Mouse (Mus musculus) lung, postnatal 0 days (tissue): Measurements from ENCODE around the gene Pabpc6. TPM values are rescaled to one million over a fixed set of nuclear protein-coding genes. Genes with fewer than 3 reads are reported as not detected.

ENCODE experiments used
- ATAC-seq: fragments of 200-750 bp; cut with Nextera tagmentation; 2 replicates; pipeline ENCODE4 v1.8.0; 2017; ENCODE audit warnings: moderate library complexity
- DNase-seq: peaks from one replicate; pipeline ENCODE4 v3.0.0-alpha.2; 2016; ENCODE audit warnings: low spot score
- H3K27ac ChIP-seq: fragments of 300-500 bp; sonication (generic); 2 replicates; pipeline ENCODE4 v1.5.1; 2014; ENCODE audit warnings: antibody characterized with exemption, mild to moderate bottlenecking, low read length, mixed read lengths
- H3K27me3 ChIP-seq: fragments of 300-500 bp; sonication (generic); replicated peaks from 2 replicates; pipeline ENCODE4 v1.6.1; 2014; ENCODE audit warnings: low read length, mixed read lengths; ENCODE audit not compliant: insufficient read depth
- H3K36me3 ChIP-seq: fragments of 300-500 bp; sonication (generic); 2 replicates; pipeline ENCODE4 v1.6.1; 2014; ENCODE audit warnings: low read length, mixed read lengths; ENCODE audit not compliant: insufficient read depth
- H3K4me1 ChIP-seq: fragments of 300-500 bp; sonication (generic); 2 replicates; pipeline ENCODE4 v1.6.1; 2014; ENCODE audit warnings: antibody characterized with exemption, low read depth, low read length, mixed read lengths; ENCODE audit not compliant: insufficient read depth
- H3K4me2 ChIP-seq: fragments of 300-500 bp; sonication (generic); replicated peaks from 2 replicates; pipeline ENCODE4 v1.6.1; 2014; ENCODE audit warnings: low read depth, mild to moderate bottlenecking, low read length, moderate library complexity, mixed read lengths
- H3K4me3 ChIP-seq: fragments of 300-500 bp; sonication (generic); 2 replicates; pipeline ENCODE4 v1.5.1; 2014; ENCODE audit warnings: low read depth, low read length
- H3K9ac ChIP-seq: fragments of 300-500 bp; sonication (generic); replicated peaks from 2 replicates; pipeline ENCODE4 v1.6.1; 2014; ENCODE audit warnings: low read depth, mild to moderate bottlenecking
- H3K9me3 ChIP-seq: fragments of 300-500 bp; sonication (generic); 2 replicates; pipeline ENCODE4 v1.6.1; 2016; ENCODE audit warnings: low read length, mixed read lengths
- CTCF ChIP-seq: IDR thresholded peaks from 2 replicates; pipeline ENCODE4 v1.5.1; 2016; ENCODE audit warnings: antibody characterized with exemption, mild to moderate bottlenecking
- EP300 ChIP-seq: IDR thresholded peaks from 2 replicates; pipeline ENCODE4 v1.6.1; 2016; ENCODE audit warnings: antibody characterized with exemption, mild to moderate bottlenecking, control low read depth
- WGBS: fragments of 180-500 bp; shearing (Covaris S2); extraction: QIAGEN DNeasy Blood & Tissue Kit; methylation state at CpG from one replicate; pipeline ENCODE4 v1.1.7; 2014; 5-methylcytosine and 5-hydroxymethylcytosine counted together
- polyA plus RNA-seq: library from polyadenylated mRNA; unstranded; fragments of >200 nt; fragmentation: Nextera tagmentation; extraction: Ambion mirVana; gene quantifications from 2 replicates; pipeline ENCODE4 v1.2.1, GENCODE M21; 2015

The Pabpc6 gene
- polyA plus RNA-seq, 1 experiment from 2014 or later = not detected

GRCm38 (mm10) chr17:9683539-9684155, 14.1 kb upstream of the Pabpc6 start:
- ATAC-seq (no peak), DNase-seq (no peak)
- no peak overlapping the region for H3K9ac ChIP-seq
- H3K27me3 ChIP-seq = no peaks in the 10 kb centered on the region
- H3K36me3 ChIP-seq = no peaks in the 10 kb centered on the region
- 55% methylated on average over 4 of the region's 4 CpGs for WGBS
- H3K4me2 ChIP-seq = no peak overlapping the region
- no peaks in the 10 kb centered on the region for H3K9me3 ChIP-seq
- H3K4me3 ChIP-seq = no peak overlapping the region
- TF ChIP-seq EP300 = no peak
- no peak for TF ChIP-seq CTCF
- no peak overlapping the region for H3K27ac ChIP-seq
- no peaks in the 10 kb centered on the region for H3K4me1 ChIP-seq

DNA sequence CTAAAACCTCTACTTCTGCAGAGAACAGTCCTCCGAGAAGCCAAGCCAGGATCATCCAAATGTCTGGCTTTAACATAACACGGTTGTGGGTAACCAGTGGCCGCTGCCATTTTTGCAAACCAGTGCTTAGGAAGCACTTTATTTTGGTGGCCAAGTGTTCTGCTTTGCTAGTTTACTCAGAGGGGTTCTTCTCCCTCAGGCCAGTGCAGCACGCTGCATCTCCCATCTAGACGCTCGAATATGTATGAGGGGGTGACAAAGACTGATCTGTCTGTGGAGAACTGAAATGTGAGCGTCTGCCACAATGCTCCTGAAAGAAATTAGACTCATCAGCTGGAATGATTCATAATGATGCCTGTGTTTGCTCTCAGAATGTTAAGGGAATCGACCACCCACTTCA, 11.2 kb upstream of the Pabpc6 start:
- TF ChIP-seq EP300 (no peak), CTCF (no peak)
- DNase-seq = no peak
- Histone ChIP-seq H3K4me2 (no peak overlapping the region), H3K4me1 (no peaks in the 10 kb centered on the region), H3K4me3 (no peak overlapping the region), H3K9ac (no peak overlapping the region), H3K27ac (no peak overlapping the region), H3K9me3 (no peaks in the 10 kb centered on the region), H3K27me3 (no peaks in the 10 kb centered on the region), H3K36me3 (no peaks in the 10 kb centered on the region)
- ATAC-seq = no peak
- WGBS = 76% methylated on average over 8 of the region's 8 CpGs

GRCm38 (mm10) chr17:9675175-9675789, 5.8 kb upstream of the Pabpc6 start:
- Histone ChIP-seq H3K4me1 (no peaks in the 10 kb centered on the region), H3K27me3 (no peaks in the 10 kb centered on the region), H3K4me3 (no peak overlapping the region), H3K36me3 (no peaks in the 10 kb centered on the region), H3K9me3 (no peaks in the 10 kb centered on the region), H3K4me2 (no peak overlapping the region), H3K9ac (no peak overlapping the region), H3K27ac (no peak overlapping the region)
- 53% methylated on average over 6 of the region's 6 CpGs for WGBS
- TF ChIP-seq EP300 (no peak), CTCF (no peak)
- DNase-seq (peak; percentile 28), ATAC-seq (no peak)

DNA sequence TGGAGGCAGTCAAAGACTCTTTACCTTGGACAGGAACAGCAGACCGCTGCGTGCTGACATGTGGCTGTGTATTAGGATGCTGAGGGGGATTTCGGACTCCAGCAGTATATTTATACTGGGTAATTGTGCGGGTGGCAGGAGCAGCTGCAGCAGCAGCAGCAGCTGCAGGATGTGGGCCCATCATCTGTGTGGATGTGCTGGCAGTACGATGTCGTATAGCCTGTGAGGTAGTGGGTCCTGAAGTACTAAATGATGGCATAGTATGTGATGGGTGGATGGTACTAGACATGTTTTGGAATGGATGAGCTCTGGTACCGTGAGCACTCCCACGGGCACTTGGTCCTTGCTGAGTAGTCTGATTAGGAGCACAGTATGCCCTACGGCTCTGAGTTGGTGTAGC, 1.6 kb downstream of the Pabpc6 start:
- Histone ChIP-seq H3K36me3 (no peaks in the 10 kb centered on the region), H3K9me3 (no peaks in the 10 kb centered on the region), H3K9ac (no peak overlapping the region), H3K4me3 (no peak overlapping the region), H3K27ac (no peak overlapping the region), H3K27me3 (no peaks in the 10 kb centered on the region), H3K4me2 (no peak overlapping the region), H3K4me1 (no peaks in the 10 kb centered on the region)
- no peak for ATAC-seq
- 90% methylated on average over 9 of the region's 9 CpGs for WGBS
- TF ChIP-seq EP300 (no peak), CTCF (no peak)
- no peak for DNase-seq

- Histone ChIP-seq H3K4me3 (no peak overlapping the region), H3K4me1 (no peaks in the 10 kb centered on the region), H3K9ac (no peak overlapping the region), H3K27me3 (no peaks in the 10 kb centered on the region), H3K36me3 (no peaks in the 10 kb centered on the region), H3K27ac (no peak overlapping the region), H3K9me3 (no peaks in the 10 kb centered on the region), H3K4me2 (no peak overlapping the region)
- no peak for ATAC-seq
- no peak for DNase-seq
- TF ChIP-seq CTCF (no peak), EP300 (no peak)
- 51% methylated on average over 5 of the region's 5 CpGs for WGBS
Observed at GRCm38 (mm10) chr17:9658651-9659050, 10.9 kb downstream of the Pabpc6 start.

DNA sequence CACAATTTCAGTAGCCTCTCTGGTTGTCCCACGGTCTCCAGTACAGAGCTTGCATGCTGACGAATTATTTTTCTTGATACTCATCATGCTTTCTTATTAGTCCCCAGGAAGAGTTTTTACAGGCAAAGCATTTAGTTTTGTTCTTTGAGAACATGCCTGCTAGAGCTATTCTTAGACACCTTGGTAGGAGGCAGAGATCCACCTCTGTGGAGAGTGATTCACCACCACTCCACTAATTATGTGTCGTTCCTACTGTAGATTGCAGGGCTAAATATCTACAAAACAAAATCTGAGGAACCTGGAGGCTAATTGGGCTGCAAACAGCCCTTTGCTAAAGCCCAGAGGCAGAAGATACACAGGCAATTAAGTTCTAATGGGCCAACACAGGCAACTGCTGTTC, 15.4 kb downstream of the Pabpc6 start:
- H3K27me3 ChIP-seq = no peaks in the 10 kb centered on the region
- 74% methylated on average over 3 of the region's 3 CpGs for WGBS
- H3K9ac ChIP-seq = no peak overlapping the region
- H3K4me1 ChIP-seq = no peaks in the 10 kb centered on the region
- no peaks in the 10 kb centered on the region for H3K9me3 ChIP-seq
- no peak overlapping the region for H3K27ac ChIP-seq
- H3K36me3 ChIP-seq = no peaks in the 10 kb centered on the region
- TF ChIP-seq EP300 (no peak), CTCF (no peak)
- no peak overlapping the region for H3K4me3 ChIP-seq
- DNase-seq (no peak), ATAC-seq (no peak)
- H3K4me2 ChIP-seq = no peak overlapping the region
